Mouse (Mus musculus) adrenal gland, adult 2 months (tissue): ENCODE data around the gene Ptprk. TPM values are rescaled to one million over a fixed set of nuclear protein-coding genes. Genes with fewer than 3 reads are reported as not detected.

Experiments
- DNase-seq: peaks from one replicate; pipeline ENCODE4 v3.0.0; 2021
- polyA plus RNA-seq: library from polyadenylated mRNA; depleted of rRNA; stranded (reverse); fragments of >200 nt; gene quantifications from 2 replicates; pipeline ENCODE4 v1.2.3, GENCODE M21; 2012
- total RNA-seq, 2 experiments: library from RNA; stranded (reverse); gene quantifications; 2 replicates each; pipeline ENCODE4 v1.2.3; 2021

Gene Ptprk
- total and polyA plus RNA-seq, 3 experiments = 4.4 to 21.4 (median 10.4) TPM

DNA sequence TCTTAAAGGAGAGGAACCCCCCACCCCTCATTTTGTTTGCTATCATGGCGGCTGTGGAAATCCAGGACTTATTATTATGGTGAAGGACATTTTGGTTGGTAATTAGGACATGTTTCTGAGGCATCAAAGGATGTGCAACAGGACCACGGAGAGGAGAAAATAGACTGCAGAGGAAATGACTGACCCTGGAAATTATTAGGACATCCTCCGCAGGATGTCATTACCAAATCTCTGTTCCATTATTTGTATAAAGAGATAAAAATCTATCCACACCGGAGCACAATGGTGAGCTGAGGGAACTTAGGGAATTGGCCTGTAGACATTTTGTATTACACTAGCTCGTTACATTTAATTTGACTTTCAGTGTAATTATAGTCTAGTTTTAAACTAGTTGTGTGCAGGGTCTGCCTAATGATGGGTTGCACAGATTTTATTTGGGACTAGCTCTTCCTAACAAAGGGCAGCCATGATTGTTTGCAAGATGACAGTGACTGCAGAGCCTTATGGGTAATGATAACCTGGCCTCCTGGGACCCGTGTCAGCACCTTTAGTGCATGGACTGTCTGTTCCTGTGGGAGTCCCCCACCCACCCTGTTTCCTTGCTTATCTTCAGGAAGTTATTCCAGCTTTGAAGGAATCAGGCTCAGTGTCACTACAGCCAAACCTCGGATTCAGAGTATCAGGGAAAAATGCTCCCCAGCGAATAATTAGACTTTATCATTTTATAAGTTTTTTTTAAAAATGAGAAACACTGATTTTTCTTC lies 38.4 kb downstream of the Ptprk start:
- DNase-seq = peak; percentile 22

DNA sequence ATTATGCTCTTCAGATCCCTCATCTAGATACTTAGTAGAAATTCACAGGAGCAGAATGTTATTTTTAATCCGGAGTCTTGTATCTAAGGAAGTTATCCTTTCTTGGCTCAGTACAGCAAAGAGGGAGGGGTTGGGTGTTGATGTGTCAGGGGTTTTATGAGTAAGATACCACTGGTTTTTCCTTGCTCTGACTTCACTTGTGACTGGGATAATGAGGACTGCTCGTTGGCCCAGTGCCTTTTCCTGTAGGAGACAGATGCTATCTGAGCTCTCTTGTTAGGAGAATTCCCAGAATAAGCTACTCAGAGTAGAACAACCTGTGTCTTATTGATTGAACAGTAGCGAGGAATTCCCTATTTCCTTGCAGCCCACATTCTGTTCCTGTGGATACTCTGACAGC lies 39.3 kb downstream of the Ptprk start:
- peak; percentile 24 for DNase-seq

DNA sequence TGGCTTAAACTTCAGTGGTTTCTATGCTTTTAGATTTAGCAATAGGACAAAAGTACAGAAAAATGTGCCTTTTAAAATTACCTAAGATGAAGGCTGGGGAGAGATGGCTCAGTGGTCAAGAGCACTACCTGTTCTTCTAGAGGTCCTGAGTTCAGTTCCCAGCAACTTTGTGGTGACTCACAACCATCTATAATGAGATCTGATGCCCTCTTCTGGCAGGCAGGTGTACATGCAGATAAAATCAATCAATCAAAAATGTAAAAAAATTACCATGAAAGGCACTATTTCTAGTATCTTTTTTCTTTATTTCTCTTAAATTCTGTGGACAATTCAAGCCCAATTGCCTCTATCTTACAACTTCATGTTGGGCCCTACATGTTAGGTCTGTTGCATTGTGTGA lies 42.4 kb downstream of the Ptprk start:
- DNase-seq = no peak

DNA sequence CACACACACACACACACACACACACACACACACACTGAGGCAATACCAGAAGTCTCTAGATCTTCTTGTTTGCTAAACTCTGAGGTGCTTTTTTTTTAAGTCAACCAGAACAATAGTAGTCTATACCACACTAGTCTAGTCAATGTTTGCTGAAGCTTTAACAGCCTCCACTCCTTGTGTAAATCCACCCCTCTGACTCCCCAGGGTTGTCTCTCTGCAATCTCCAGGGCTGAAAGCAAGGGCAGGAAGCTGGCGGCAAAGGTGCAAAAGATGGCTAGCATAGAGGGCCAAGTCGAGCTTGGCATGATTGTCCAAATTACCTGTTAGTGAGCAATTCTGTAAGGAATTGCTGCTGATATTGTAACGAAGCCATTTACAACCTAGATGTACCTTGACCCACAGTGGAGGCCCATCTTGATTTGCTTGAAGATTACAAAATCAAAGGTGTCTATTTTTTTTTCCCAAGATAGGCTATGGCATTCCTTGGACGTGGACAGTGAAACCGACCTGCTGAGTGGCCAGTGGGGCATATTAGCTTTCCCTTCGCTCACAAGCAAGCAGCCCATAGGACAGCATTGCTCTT lies 44.3 kb downstream of the Ptprk start:
- no peak for DNase-seq

DNA sequence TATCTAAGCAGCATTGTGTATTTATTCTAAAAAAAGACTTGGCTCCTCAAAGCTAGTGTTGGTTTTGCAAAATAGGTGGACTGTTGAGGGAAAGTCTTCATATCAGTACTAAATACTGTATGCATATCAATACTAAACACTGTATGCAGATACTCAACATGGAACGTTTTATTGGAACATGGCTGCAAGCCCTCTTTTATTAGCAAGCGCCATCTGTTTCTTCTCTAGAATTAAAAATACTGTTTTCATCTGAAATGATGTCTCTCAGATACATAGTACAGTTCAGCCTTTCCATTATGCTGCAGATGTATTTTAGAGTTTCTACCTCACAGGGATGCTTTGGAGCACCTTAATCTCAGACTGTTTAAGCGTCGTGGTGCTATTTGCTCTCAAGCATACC lies 49.3 kb downstream of the Ptprk start:
- no peak for DNase-seq

DNA sequence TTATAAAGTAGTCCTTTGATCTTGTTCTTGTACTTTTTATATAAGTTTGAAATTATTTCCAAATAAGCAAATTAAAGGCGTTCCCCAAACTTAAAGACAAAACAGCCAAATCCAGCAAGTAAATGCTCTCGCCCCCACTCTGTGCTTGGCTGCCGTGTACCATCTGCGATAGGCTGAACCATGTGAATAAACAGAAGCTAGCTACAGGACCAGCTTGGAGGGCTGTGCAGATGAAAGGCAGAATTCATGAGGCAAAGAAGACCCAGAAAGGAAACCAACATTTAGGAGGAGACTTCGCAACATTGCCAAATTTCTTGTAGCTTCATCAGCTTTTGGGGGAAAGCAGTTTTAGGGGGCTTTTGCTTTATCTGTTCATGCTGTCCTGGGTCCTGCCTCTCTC lies 53.4 kb downstream of the Ptprk start:
- DNase-seq = no peak

DNA sequence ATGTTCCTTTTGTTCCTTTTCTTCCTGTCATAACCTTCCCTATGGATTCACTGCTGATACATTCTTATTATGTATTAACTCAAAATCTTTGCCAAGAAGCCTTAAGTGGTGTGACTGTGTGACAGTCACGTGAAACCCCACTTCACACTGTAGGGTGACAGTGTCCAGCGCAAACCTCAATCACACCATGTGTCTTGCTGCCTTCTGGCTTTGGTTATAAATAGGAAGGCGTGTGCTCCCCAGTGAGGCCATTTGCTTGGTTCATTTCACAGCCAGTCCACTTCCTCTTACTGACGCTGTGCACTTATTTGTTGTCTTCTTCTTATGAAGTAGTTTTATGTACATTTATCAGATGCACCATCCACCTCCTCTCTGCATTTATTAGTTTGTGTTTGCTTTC lies 53.8 kb downstream of the Ptprk start:
- no peak for DNase-seq

DNA sequence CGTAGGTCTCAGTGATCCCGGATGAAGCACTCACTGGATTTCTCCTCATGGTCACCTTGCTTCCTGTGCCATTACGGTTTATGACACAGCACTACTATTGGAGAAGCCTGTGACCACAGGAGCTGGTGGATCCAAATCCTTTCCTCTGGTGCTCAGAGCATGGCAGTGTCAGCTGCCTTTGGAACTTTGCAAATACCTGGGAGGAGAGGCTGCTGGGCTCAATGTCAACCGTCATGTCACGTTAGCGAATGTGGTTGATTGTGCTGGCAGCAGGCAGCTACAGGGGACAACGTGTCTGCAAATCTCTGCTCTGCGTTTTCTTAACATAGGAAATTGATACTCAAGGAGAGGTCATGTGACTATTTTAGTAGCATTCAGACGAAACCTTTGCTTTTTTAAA lies 55.8 kb downstream of the Ptprk start:
- DNase-seq = no peak

DNA sequence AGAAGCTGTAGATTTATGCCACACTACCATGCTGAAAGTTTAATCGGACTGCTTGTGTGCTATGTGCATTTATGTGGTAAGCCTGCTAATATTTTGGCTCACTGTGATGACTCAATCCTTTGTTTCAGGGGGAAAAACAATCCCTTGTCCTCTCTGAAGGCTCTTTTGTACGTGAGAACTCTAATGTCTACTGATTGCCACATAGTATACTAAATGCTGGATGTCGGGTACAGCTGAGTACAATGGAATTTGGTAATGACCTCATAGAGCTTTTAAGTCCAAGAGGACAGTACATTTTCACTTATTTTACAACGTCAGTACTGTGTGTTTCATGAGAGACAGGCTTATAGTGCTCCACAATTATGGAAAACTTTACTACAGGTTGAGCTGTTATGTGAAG lies 59.1 kb downstream of the Ptprk start:
- DNase-seq = no peak

DNA sequence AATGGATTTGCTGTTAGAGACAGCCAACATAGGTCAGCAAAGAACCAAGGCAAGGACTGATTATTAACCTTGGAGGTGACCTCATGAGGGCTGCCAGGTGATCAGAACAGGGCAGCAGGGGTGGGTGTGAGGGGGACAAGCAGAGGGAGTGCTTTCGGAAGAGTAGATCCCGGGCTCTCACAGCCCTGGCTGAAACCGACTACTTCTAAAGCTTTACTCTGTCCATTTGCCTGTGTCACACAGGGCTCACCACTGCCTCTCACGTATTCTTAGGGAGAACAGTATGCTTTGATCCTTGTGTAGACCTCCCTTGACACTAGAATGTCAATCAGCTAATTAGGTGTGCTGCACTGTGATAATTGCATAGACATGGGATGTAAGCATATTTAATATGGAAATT lies 63.8 kb downstream of the Ptprk start:
- DNase-seq = no peak

DNA sequence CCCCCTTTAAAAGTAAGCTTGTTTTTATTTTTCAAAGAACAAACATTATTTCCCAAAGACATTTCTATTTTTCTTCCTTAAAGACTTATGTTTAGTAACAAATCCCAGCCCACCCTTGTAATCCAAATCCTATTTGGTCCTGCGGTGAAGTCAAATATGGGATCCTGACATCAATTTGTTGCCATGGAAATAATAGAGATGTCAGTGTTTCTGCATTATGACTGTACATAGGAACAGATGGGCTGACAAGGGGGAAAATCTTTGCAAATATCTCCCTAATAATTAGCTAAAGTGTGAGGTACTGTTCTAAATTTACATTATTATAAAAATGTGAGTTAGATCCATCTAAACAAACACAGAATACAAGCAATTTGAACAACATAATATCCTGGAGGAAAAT lies 69.8 kb downstream of the Ptprk start:
- no peak for DNase-seq

DNA sequence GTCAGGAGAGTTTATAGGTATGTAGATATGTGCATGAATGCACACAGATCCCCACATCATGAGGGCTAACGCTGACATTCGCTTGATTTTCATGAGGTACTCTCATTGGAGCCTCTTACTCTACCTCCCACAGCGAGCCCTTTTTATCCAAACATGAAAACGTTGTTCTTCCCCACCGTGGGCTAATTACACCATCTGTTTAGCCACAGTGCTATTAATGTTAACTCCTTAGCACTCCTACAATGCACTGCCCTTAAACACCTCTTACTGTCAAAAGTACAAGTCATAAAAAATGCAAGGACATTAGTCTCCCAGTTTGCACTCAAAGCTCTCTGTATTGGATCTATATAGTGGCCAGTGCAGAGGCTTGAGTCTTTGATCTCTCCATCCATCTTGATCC lies 70.7 kb downstream of the Ptprk start:
- DNase-seq = no peak

DNA sequence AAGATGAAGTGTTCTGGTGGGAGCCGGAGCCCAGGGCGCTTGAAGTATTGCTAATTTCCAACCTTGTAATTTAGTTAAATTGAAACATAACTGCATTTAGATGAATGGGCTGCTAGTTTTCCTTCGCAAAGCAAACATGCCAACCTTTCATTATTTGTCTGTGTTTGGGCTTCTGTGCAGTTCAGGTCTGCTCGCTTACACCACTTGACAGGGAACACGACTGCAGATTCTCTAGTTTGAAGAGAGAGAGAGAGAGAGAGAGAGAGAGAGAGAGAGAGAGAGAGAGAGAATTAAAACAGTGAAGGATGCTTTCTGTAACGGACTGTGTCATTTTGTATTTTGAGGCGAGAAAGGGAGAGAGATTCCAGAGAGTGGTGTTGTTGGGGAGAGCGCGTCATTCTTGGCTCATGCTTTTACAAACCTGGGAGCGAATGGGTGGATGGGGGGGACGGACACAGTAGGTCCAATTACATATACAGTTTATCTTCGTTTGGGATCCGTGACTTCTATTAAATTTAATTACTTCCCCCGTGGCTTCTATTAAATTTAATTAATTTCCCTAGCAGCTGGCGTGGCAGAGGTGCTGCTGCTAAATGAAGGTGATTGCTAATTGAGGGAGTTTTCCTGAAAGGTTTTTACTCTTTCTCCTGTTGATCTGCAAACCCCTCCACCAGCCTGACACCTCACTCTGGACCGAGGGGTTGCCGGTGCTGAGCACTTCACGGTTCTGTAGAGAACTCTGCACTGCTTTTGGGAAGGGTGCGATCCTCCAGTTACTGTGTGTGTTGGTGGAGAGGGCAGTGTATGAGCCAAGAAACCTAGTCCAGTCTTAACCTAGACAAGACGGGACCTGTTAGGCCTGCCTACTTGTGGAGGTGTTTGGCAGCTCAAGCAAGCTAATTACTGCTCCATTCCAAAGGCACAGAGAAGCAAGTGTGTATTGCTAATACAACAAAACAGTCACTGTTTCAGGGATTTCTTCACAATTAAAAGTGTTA lies 81.4 kb downstream of the Ptprk start:
- DNase-seq = no peak

DNA sequence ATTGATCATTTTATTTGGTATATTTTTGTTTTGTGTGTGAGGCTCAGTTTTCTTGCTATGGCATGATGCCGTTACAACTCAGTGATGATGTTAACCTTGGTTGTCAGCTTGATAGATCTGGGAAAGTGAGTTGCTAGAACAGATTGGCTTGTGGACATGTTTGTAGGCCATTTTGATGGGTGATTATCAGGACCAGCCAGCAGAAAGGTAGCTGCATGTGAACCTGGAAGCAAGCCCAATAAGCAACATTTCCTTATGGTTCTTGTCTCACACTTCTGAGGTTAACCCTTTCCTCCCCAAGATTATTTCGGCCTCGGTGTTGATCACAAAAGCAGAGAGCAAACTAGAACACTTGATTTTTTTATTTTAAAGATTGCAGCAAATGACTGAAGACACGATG lies 85.1 kb downstream of the Ptprk start:
- DNase-seq = no peak

DNA sequence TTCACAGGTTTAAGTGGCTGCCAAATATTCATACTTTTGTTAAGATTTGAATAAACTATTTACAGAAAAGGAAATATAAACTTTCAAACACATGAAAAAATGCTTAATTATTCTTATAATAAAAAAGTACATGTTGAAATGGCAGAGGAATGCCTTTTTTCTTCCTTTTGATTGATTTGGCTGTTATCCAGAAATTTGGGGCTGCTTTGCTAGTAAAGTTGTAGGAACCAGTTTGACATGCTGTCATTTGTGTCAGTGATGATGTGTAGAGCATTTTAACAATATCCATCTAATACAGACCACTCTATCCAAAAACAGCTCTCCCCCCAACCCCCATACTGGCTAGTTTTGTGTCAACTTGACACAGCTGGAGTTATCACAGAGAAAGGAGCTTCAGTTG lies 86.7 kb downstream of the Ptprk start:
- no peak for DNase-seq

DNA sequence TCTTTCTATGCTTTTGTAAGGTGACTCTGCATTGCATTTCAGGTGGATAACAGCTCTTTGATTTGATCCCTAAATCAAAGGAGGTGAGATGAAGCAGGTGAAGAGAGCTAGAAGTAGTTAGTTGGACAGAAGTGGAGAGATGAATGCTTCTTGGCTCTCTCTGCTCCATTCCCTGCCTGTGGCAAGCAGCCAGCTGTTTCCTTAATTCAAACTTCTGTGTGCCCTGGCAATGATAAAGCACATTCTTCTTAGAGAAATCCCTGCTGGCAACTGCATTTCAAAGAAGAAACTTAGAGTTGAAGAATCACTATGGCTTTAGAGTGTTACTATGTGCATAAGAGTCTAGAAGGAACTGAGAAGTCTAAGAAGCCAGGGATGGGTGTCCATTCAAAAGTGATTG lies 89.6 kb downstream of the Ptprk start:
- peak; percentile 21 for DNase-seq

DNA sequence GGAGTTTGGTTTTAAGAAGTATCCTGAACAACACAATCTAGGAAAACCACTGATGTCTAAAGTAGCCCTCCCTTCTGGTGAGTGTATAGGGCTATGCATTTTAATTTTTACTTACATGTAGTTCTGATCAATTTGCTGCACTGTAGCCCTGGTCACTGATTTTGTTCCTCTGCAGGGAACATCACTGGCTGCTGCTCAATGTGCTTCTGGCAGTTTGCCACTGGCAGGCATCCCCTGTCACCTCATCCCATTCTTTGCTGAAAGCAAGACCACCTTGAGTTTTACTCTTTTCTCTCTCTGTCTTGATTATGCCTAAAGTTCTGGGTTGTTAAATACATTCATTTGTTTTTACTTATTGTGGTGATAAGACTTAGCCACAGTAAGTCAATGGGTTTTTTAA lies 90.1 kb downstream of the Ptprk start:
- no peak for DNase-seq

DNA sequence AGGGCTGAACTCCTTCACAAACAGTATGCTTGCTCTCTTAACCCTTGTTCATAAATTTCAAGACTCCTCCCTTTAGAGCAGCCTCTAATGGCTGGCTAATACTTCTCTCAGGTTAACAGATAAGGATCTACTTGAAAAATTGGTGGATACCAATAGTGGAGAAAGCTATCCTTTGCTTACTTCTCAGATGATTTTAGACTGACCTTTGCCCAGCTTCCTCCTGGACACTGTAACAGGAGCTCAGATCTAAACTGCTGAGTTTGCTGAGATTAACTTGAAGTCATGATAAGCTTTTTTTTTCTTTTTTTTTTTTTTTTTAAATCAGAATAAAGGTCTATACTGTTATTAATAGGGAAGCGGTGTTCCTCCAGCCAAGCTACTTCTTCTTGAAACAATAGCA lies 92.0 kb downstream of the Ptprk start:
- no peak for DNase-seq

DNA sequence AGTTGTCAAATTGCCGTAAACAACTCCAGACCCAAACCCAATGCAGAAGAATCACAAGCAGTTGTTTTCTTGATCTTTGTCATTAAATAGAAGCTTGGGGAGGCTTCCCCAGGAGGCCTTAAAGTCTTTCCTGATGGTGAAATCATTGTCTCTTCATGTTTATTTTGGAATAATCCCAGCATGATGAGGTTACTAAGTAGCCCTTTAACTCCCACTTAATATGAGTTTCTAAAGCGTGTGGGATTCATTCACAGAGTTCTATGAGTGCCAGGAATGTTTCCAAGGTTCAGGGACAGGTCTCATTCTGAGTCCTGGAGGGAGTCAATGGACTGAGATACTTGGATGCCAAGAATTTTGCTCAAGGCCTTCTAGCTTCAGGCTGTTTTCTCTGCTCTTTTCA lies 92.5 kb downstream of the Ptprk start:
- no peak for DNase-seq

DNA sequence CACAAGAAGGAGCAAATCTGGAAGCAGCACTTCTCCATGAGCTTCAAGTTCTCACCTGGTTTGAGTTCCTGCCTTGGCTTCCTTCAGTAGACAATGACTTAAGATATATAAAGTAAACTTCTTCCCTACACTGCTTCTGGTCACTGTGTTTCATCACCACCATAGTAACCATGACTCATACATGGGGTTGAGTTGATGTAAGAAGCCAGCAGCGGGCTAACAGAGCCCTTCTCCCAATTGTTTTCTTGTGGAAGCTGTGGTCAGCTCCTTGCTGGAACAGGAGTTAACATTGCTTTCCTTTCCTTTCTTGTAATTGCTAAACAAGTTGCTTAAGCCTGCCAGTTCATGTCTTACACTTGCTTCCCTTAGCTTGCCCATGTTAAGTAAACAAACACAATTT lies 96.6 kb downstream of the Ptprk start:
- DNase-seq = no peak

DNA sequence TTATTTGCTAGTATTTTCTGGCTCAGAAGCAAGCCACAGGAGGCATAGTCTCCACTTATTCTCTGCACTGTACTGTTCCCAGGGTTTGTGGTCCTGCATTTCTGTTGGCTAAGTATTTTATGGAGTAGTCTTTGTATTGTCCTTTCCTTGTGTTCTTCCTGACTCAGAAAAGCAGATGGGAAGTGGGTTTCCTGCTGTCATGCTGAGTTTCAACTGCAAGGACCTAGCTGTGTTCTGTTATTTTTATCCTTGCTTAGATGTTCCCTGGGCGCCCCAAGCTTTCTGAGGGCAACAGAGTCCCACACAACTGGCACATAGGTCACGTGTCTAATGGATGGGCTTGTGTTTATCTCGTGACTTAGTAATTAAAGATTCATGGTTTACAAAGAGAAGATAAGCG lies 104.3 kb downstream of the Ptprk start:
- DNase-seq = no peak

DNA sequence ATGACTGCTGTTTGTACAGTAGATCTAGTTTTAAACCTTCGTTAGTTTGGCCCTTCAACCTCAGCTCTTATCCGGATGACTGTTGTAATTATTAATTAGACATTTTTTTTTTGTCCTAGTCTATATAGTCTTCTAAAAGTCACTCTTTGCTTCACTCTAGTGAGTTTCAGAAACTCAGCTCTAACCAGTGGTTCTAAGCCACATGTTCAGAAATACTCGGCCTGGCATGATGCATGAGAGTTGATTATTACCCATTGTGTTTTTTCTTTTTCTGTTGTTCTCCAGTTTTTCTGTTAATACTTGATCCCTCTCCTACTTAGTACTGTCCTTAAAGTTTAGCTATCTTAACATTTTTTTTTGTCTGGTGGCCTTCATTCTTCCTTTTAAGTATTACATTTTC lies 107.5 kb downstream of the Ptprk start:
- DNase-seq = no peak

DNA sequence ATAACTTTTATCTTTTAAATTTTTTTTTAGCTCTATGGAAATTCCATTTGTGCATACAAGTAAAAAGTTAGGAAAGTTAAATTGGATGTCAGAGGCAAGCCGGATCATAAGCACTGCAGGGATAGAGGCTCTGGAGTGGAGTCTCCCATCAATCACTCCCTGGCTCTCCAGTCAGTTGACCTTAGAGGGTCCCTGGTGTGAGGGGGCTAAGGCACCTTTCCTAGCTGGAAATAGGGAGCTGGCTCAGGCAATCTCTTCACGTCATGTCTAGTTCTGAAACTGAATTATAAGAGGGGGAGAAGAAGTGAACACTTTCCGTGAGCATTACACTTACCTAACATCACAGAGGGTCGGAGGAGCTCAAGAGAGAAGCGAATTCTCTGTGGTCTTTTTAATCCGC lies 110.1 kb downstream of the Ptprk start:
- DNase-seq = no peak
